Mouse (Mus musculus) left cerebral cortex, adult 2 months (tissue): Measurements from ENCODE around the gene Cep112. TPM values are rescaled to one million over a fixed set of nuclear protein-coding genes. Genes with fewer than 3 reads are reported as not detected.

Source experiments
- DNase-seq, 2 experiments: peaks; one replicate each; pipeline ENCODE4 v3.0.0; 2021 to 2022; ENCODE audit warnings: low spot score in 2 of 2, mixed read lengths in 1 of 2; ENCODE audit errors: extremely low spot score in 1 of 2
- H3K27ac ChIP-seq: fragments of 200-600 bp; 2 replicates; pipeline ENCODE4 v1.8.1; 2022
- H3K4me3 ChIP-seq: fragments of 200-600 bp; 2 replicates; pipeline ENCODE4 v1.8.1; 2022
- CTCF ChIP-seq: fragments of 200-600 bp; IDR thresholded peaks from 2 replicates; pipeline ENCODE4 v1.8.1; 2022; ENCODE audit warnings: antibody characterized with exemption, mild to moderate bottlenecking, moderate library complexity
- intact Hi-C: fragments of 180-260 bp; cut with DNase I; formaldehyde crosslinking; loops from one replicate; pipeline ENCODE4 v1.15.1; 2025
- long read RNA-seq, 2 experiments: library from polyadenylated mRNA; stranded (forward); transcript quantifications; one replicate each; pipeline ENCODE4 v2.0.0; 2021; ENCODE audit warnings: borderline mapping rate in 2 of 2
- total RNA-seq, 2 experiments: library from RNA; stranded (reverse); gene quantifications; 2 replicates each; pipeline ENCODE4 v1.2.3; 2021

Gene Cep112
- total RNA-seq = 10 to 100 TPM in 1 of 2 experiments, 1 to 10 TPM in 1; 8.2 to 11.3 TPM
- long read RNA-seq, experiment 1 = 0 reads
- long read RNA-seq, experiment 2, partial matches to known transcripts = 0 of 1 reads
- long read RNA-seq, experiment 2, other reads (novel, unspliced or antisense) = 0 of 1 reads

DNA sequence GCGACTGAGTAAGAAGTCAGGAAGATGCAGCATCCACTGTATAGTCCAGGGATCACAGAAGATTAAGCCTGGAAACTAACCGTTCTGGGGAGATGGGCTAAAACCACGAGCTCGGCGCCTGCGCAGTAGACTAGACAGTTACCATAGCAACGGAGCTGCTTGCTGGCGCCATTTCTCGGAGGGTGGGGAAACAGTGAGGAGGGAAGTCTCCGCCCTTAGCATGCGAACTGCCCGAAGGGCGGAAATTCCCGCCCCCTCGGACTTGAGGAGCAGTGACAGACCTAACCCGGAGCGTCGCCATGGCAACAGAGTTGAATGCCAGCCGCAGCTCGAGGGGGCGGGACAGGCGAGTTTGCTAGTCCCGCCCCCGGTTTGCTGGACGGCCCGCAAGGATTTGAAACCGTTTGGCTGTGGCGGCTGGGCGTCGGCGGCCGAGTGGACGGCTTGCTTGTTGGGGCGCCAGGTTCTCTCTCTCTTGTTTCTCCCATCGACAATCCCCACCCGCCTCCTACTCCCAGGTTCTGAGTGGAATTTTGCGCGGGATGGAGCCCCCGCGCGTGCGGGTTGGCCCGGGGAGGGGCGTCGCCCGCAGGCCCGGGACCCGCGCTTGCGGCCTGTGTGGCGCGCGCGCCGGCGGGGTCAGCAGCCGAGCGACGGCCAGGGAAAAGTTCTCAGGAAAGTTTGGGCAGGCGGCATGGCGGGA lies at the start of gene Cep112:
Gene Cep112 (plus strand): TSS at position 304 of the 703 bp plus-strand sequence.
- Histone ChIP-seq H3K4me3 (peak within 1 kb of the TSS; percentile 49), H3K27ac (peak within 1 kb of the TSS; percentile 70)
- intact Hi-C loops = loop anchor here (5.0 kb wide), 1 partner anchor 298 kb away; no protein-coding TSS in a partner anchor
- no peak for TF ChIP-seq CTCF
- peak; percentile 93 to 95 for DNase-seq

DNA sequence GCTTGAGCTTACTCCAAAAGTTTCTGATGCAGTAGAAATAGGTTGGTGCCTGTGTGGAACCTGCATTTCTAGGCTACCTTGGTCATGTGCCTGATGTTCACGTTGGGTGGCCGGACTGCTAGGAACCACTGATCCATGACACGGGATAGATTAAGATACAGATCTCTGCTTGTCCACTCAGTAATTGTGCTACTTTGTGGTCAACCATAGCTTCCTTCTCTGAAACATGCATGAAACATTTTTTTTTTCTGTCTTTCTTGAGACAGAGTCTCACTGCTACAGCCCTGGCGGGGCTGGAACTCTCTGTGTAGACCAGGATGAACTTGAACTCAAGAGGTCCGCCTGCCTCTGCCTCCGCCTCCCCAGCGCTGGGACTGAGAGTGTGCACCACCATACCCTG lies 48.2 kb upstream of the Cep112 start:
- intact Hi-C loops = no loop called here
- no peak for DNase-seq
- Histone ChIP-seq H3K4me3 (no peak overlapping the region), H3K27ac (no peak overlapping the region)
- TF ChIP-seq CTCF = no peak

DNA sequence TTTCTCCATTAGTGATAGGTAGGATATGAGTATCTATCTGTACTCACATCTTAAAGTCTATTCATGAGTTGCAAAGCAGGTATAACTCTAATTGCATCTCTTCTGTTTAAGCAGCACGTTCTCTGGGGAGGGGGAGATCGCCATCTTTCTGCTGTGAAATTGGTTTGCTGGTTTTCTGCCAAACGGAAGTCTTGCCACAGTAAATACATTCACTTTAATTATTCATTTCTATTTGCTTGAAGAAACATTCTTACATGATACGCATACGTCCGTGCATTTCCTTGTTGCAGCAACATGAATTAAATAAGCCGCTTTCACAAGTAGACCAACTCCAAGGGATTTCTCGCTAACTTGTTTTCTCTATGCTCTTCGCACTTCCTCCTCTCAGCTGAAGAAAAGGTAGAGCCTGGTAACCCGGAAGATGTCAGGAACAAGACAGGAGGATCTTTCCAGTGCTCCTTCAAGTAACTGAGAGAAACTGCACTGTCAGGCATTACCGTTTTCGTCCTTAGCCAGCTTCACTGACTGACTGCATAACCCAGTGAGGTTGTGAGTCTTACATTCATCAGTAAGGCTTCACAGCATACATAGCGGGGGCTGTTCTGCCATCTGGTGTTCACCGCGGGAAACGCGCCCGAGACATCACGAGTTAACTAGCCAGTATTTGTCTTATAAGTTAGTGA lies 47.2 kb upstream of the Cep112 start:
- TF ChIP-seq CTCF = peak; percentile 84
- DNase-seq = peak; percentile 75 to 84
- Histone ChIP-seq H3K27ac (no peak overlapping the region), H3K4me3 (peak overlapping the region; percentile 39)
- intact Hi-C loops = loop anchor here (1.0 to 2.0 kb wide), 5 partner anchors 249 to 513 kb away; no protein-coding TSS in a partner anchor

DNA sequence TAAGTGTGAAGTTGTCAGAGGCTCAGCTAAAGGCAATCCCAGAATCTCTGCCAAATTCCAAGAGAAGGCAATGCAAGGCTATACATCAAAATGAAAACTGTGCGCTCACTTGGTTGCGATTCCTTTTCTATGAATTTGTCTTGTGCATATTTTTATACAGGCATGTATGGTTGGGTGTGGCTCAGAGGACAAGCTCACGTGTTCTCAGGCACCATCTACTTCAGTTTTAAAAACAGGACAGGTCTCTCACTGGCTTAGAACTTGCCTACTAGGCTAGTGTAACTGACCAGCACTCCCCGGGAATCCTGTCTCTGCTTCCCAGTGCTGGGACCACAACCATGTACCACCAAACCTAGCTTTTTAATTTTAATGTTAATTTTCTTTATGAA lies 46.6 kb upstream of the Cep112 start:
- intact Hi-C loops = loop anchor here (1.0 to 2.0 kb wide), 5 partner anchors 250 to 514 kb away; no protein-coding TSS in a partner anchor
- TF ChIP-seq CTCF = no peak
- DNase-seq = no peak
- H3K4me3 ChIP-seq = no peak overlapping the region
- no peak overlapping the region for H3K27ac ChIP-seq

DNA sequence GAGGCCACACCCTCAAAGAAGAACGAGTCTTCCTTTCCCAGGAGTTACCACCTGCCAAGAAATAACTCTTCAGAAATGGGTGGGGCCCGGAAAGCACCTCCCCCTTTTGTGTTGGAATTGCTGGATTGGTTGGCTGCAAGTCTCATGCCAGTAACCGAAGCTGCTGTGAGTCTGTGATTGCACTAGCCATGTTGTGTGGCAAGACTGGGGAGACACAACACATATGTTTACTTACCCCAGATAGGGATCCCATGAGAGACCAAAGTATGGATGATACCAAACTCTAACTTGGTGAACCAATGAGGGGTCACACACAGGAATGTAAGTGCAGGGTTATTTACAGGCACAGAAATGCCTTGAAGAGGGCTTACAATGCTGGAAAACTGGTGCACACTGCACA lies 42.3 kb upstream of the Cep112 start:
- H3K4me3 ChIP-seq = no peak overlapping the region
- intact Hi-C loops = no loop called here
- no peak for DNase-seq
- no peak overlapping the region for H3K27ac ChIP-seq
- TF ChIP-seq CTCF = no peak

DNA sequence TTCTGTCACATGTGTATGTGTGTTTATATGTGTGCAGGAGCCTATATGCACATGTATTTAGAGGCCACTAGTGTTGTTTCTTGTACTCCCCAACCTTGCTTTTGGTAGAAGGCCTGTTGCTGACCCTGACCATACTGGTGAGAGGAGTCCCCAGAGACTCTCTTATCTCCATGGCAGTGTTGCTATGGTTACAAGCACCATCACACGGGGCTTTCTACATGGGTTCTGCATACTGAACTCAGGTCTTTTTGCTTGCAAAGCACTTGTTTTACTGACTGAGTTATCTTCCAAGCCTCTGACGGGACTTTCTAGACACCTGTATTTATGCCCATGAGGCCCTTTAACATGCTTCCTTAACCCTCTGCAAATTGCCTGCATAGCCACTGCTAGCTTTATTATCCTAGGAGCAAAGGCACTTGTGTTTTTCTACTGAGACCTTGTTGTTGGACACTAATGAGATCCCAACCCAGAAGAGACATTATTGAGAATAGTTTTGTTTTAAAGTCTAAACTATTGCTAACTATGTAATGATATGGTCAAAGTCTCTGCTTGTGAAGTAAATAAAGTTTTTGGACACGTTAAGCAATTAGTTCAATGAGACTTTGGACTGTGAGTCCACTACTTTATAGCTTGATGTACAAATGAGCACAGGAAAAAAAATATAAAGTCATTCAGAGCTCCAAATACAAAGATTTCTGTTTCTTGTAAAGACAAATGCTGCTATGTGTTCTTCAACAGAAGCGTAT lies 39.9 kb upstream of the Cep112 start:
- intact Hi-C loops = no loop called here
- Histone ChIP-seq H3K27ac (no peak overlapping the region), H3K4me3 (no peak overlapping the region)
- DNase-seq = no peak
- TF ChIP-seq CTCF = no peak

DNA sequence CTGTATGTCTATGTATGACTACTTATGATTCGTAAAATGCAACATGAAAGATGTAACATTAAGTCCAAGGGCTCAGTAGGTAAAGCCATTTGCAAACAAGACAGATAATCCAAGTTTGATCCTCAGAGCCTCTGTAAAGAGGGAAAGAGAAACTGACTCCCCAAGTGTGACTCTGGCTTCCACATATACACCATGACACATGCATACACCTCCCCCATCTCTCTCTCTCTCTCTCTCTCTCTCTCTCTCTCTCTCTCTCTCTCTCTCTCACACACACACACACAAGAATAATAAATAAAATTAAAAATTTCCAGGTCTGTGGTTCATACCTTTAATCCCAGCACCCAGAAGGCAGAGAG lies 39.3 kb upstream of the Cep112 start:
- Histone ChIP-seq H3K27ac (no peak overlapping the region), H3K4me3 (no peak overlapping the region)
- intact Hi-C loops = no loop called here
- no peak for TF ChIP-seq CTCF
- DNase-seq = no peak

DNA sequence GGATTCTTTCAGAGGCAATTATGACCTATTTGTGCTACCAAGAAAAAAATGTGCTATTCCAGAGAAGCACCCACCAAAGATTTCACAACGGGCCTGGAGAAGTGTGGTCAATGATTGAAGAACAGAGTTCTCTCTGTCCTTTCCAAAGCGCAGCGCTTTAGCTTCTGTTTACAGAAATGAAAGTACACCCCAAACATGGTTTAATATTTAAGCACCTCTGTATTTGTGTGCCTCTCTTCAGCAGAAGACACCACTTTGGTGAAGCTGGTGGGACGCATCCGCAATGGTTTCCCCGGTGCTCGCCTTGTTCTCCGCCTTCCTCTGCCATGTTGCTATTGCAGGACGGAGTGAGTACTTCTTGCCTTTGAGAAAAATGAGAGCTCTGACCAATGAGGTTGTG lies 29.9 kb upstream of the Cep112 start:
- DNase-seq = no peak
- no peak for TF ChIP-seq CTCF
- H3K4me3 ChIP-seq = no peak overlapping the region
- H3K27ac ChIP-seq = no peak overlapping the region
- intact Hi-C loops = no loop called here

DNA sequence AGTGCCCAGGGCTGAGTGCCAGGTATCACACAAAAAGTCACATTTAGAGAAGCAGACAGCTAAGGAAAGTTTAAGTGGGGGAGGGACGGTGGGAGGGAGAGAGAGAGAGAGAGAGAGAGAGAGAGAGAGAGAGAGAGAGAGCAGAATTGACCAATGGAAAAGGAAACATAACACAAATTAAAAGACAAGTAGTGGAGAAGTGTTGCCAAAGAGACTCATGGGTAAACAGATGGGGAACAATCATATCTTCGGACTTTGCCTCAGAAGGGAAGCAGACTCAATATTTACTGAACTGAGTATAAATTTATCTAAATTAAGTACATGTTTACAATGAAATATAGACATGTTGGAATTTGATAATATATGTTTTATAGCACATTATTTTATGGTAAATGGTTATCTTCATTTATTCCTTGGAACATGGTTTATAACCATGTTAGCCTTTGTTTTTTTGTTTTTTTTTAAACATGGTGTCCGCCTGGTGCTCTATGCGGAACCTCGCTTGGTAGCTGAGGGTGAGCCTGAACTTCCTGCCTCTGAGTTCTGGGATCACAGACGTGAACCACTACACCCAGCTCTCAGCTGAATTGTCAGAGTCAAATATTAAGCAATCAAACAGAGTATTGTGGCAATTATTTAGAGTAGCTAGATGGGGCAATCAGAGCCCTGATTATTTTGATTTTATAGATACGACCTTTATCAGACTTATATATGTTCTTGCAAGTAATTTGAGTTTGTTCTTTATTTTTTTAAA lies 28.7 kb upstream of the Cep112 start:
- no peak for TF ChIP-seq CTCF
- H3K27ac ChIP-seq = no peak overlapping the region
- intact Hi-C loops = no loop called here
- H3K4me3 ChIP-seq = no peak overlapping the region
- no peak for DNase-seq

DNA sequence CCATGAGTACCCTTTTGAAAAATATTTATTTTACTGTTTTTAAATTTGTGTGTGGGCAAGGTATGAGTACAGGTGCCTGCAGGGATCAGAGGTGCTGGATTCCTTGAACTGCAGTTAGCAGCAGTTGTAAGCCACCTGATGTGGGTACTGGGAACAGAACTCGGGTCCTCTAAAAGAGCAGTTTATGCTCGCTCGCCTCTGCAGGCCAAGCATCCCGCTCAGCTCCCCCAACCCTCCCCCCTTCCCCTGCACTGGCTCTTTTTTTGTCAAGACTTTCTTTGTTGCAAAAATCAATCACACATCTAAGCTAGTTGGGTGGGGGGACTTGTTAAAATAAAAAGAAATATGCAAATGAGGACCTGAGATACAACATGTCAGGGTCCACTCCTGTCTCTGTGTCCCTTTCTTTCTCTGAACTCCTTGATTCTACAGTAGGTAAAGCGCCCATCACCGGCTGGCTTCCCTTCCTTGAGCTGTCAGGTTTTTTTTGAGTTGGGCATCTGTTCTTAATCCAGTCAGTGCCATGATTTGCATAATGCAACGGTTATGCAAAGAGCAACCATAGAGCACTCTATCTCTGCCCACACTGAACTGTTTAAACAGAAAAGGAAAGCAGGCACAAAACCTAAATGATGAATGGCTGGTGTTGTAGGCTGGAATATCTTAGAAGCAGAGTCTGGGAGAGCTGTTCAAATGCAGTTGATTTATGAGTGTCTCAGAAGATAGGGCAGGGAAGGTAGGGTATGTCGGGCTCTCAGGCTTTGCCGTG lies 14.9 kb upstream of the Cep112 start:
- no peak for DNase-seq
- peak overlapping the region; percentile 32; the same call in 1 of the 2 replicates for H3K27ac ChIP-seq
- H3K4me3 ChIP-seq = no peak overlapping the region
- TF ChIP-seq CTCF = no peak
- intact Hi-C loops = no loop called here
